Mouse (Mus musculus) embryonic fibroblast, embryonic 13.5 days (primary cell): Measurements from ENCODE around the gene Rbm28.

Experiments used
- CTCF ChIP-seq: IDR thresholded peaks from 2 replicates; pipeline ENCODE4 v1.5.1; 2011; ENCODE audit warnings: mild to moderate bottlenecking, control low read depth, low read length, moderate library complexity, borderline replicate concordance; ENCODE audit not compliant: insufficient read depth
- POLR2A ChIP-seq: IDR thresholded peaks from 2 replicates; pipeline ENCODE4 v1.6.1; 2011; ENCODE audit warnings: low read depth, mild to moderate bottlenecking, control low read depth, low read length, moderate library complexity

DNA sequence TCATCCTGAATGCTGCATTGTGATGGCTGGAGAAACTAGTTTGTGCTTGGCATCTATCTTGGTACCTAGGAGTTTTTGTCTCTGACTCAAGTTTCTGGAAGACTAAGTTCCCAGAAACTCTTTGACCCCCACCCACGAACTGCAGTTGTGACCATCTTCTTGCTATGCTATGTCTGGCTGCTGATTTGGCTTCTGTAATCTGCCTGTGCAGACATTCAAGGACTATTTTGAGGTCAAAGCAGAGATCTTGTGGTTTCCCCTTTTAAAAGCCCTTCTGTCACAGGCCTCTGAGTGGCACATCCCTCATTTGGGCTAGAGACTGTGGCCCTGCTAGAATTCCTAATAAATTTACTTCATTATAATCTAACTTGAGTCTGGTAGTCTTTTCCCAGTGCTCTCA, 23.1 kb upstream of the Rbm28 start:
- TF ChIP-seq POLR2A (no peak), CTCF (no peak)
